Mouse (Mus musculus): Measurements from ENCODE around the gene Abcg1. TPM values are rescaled to one million over a fixed set of nuclear protein-coding genes. Genes with fewer than 3 reads are reported as not detected.
A peak's percentile ranks its signal among the peaks of the same experiment; 100 is the strongest.

Abcg1 gene
- total and polyA plus RNA-seq, 3 experiments: 2.2 to 4.6 (median 2.2) TPM

DNA sequence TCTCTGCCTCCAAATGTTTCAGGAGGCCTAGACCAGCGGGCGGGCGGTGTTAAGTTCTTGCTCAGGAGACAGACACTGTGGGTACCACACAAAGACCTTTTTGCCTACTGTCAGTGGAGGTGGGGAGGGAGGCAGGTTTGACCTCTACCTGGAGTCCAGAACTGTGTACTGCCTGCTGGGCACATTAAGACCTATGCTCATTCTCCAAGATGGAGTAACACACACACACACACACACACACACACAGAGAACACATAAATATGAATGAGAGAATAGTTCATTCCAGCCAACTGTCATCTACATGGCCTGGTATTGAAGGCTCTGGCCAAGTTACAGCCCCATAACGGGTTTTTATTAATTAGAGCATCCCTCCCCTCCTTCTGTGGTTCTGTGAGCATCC, 15.4 kb downstream of the Abcg1 start:
- no peaks in the 10 kb centered on the region for H3K36me3 ChIP-seq (replicated peaks in 1 of 2; ENCODE audit: control insufficient read depth in 1 of 2, insufficient read depth in 1 of 2, low read length in 1 of 2)
- TF ChIP-seq GABPA (IDR thresholded peaks at IDR 0.05; ENCODE audit: insufficient replicate concordance, low read depth, low read length): no peak
- TF ChIP-seq USF2 (conservative IDR thresholded peaks at IDR 0.05; ENCODE audit: low read depth, low read length): no peak
- TF ChIP-seq RAD21 (IDR thresholded peaks at IDR 0.05; ENCODE audit: low read depth, low read length): no peak
- TF ChIP-seq MYC (IDR thresholded peaks at IDR 0.05; ENCODE audit: low read depth, low read length): no peak
- no peak for TF ChIP-seq ELF1 (IDR thresholded peaks at IDR 0.05; ENCODE audit: low read depth, low read length)
- TF ChIP-seq SIN3A (IDR thresholded peaks at IDR 0.05; ENCODE audit: low read length): no peak
- no peak for TF ChIP-seq SMC3 (IDR thresholded peaks at IDR 0.05; ENCODE audit: low read depth, low read length)
- TF ChIP-seq IRF4 (IDR thresholded peaks at IDR 0.05; ENCODE audit: low read depth, low read length): no peak
- no peak for TF ChIP-seq MXI1 (IDR thresholded peaks at IDR 0.05; ENCODE audit: low read depth, low read length)
- TF ChIP-seq MAX (IDR thresholded peaks at IDR 0.05; ENCODE audit: low read length): no peak
- TF ChIP-seq ZMIZ1 (IDR thresholded peaks at IDR 0.05; ENCODE audit: low read depth, low read length): no peak
- TF ChIP-seq POLR2A (IDR thresholded peaks at IDR 0.05; ENCODE audit: low read depth, low read length): no peak
- no peak for TF ChIP-seq JUN (IDR thresholded peaks at IDR 0.05; ENCODE audit: insufficient read depth, low read depth, low read length)
- no peak for TF ChIP-seq UBTF (IDR thresholded peaks at IDR 0.05; ENCODE audit: low read depth, low read length)
- no peak for TF ChIP-seq E2F4 (IDR thresholded peaks at IDR 0.05; ENCODE audit: insufficient replicate concordance, low read depth, low read length)
- no peak for TF ChIP-seq PAX5 (IDR thresholded peaks at IDR 0.05; ENCODE audit: low read length)
- no peak for TF ChIP-seq NELFE (IDR thresholded peaks at IDR 0.05; ENCODE audit: low read depth, low read length)
- no peak for TF ChIP-seq MAZ (IDR thresholded peaks at IDR 0.05; ENCODE audit: low read depth, low read length)
- TF ChIP-seq RCOR1 (conservative IDR thresholded peaks at IDR 0.05; ENCODE audit: low read depth, low read length): no peak
- TF ChIP-seq MAFK (IDR thresholded peaks at IDR 0.05; ENCODE audit: insufficient replicate concordance, low read length): no peak
- peaks cover 55 to 94% of the 10 kb centered on the region in 2 experiments for H3K4me1 ChIP-seq (ENCODE audit: control insufficient read depth in 1 of 2, insufficient read depth in 2 of 2)
- no peak overlapping the region for H3K4me3 ChIP-seq (replicated peaks in 1 of 3; ENCODE audit: low read depth in 2 of 3, low read length in 2 of 3, poor library complexity in 1 of 3)
- no peak overlapping the region for H3K9ac ChIP-seq (ENCODE audit: insufficient read depth, low read depth)
- H3K79me2 ChIP-seq (replicated peaks; ENCODE audit: control insufficient read depth, extremely low read depth, insufficient read depth, poor library complexity, severe bottlenecking): no peaks in the 10 kb centered on the region
- H3K9me3 ChIP-seq (replicated peaks; ENCODE audit: low read length): no peaks in the 10 kb centered on the region
- DNase-seq (ENCODE audit: extremely low read depth): no peak
- in situ Hi-C loops (cut with MboI; ENCODE audit: low pct_ligation_motif_present, low pct_unique_long_range_greater_than_20kb, low sequenced_read_pairs): loop anchor here (10.0 kb wide), 1 partner anchor 48 kb away; no protein-coding TSS in a partner anchor
- peaks cover 7% of the 10 kb centered on the region for H3K27me3 ChIP-seq (replicated peaks)
- H3K27ac ChIP-seq (ENCODE audit: insufficient read depth, low read depth): no peak overlapping the region
- dilution Hi-C loops (cut with MboI; ENCODE audit: extremely low pct_ligation_motif_present, extremely low pct_unique_long_range_greater_than_20kb, low sequenced_read_pairs): no loop called here
- H3K4me2 ChIP-seq (ENCODE audit: insufficient read depth, low read depth, poor library complexity, severe bottlenecking): no peak overlapping the region

DNA sequence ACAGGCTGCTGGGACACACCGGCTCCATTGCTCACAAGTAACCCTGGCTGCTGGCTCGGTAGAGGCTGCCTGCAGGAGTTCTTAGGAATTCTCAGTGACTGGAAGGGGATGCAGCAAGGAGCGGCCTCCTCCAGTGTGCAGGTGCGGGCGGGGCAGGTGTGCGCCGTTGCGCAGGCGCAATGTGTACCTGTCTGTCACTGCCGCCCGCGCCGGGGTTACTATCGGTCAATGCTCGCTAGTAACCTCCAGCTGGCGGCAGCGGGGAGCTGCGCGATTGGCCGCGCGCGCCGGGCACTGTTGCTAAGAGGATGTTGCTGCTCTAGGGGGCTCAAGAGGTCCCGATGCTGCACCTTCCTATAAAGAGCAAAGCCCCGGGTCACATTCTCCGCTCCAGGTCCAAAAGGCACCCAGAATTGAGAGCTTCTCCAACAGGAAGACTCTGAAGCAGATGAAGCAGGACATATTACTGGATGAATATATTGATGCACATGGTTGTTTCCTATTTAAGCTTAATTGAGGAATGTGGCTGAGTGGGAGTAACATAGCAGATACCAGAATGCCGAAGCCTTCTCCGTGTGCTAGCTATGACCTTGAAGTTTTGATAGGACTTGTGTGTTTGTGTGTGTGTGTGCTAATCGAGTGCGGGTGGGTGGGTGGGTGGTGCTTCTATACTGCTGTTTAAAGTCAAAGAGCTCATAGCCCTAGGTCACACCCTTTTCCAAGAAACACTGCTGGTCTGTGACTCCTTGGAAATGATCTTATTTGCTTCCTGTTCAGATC, 16.0 kb downstream of the Abcg1 start:
- H3K27ac ChIP-seq (ENCODE audit: insufficient read depth, low read depth): peak overlapping the region; percentile 90
- no peaks in the 10 kb centered on the region for H3K9me3 ChIP-seq (replicated peaks; ENCODE audit: low read length)
- peaks cover 4% of the 10 kb centered on the region for H3K27me3 ChIP-seq (replicated peaks)
- no peak overlapping the region for H3K4me3 ChIP-seq (replicated peaks in 1 of 3; ENCODE audit: low read depth in 2 of 3, low read length in 2 of 3, poor library complexity in 1 of 3)
- in situ Hi-C loops (cut with MboI; ENCODE audit: low pct_ligation_motif_present, low pct_unique_long_range_greater_than_20kb, low sequenced_read_pairs): loop anchor here (10.0 kb wide), 1 partner anchor 49 kb away; no protein-coding TSS in a partner anchor
- no peaks in the 10 kb centered on the region for H3K79me2 ChIP-seq (replicated peaks; ENCODE audit: control insufficient read depth, extremely low read depth, insufficient read depth, poor library complexity, severe bottlenecking)
- TF ChIP-seq ZKSCAN1 (IDR thresholded peaks at IDR 0.05; ENCODE audit: borderline replicate concordance, low read depth, low read length) (no peak), NRF1 (IDR thresholded peaks at IDR 0.05; ENCODE audit: low read depth, low read length) (peak; percentile 87)
- peaks cover 53 to 92% of the 10 kb centered on the region in 2 experiments for H3K4me1 ChIP-seq (ENCODE audit: control insufficient read depth in 1 of 2, insufficient read depth in 2 of 2)
- H3K4me2 ChIP-seq (ENCODE audit: insufficient read depth, low read depth, poor library complexity, severe bottlenecking): peak overlapping the region; percentile 45
- dilution Hi-C loops (cut with MboI; ENCODE audit: extremely low pct_ligation_motif_present, extremely low pct_unique_long_range_greater_than_20kb, low sequenced_read_pairs): no loop called here
- H3K9ac ChIP-seq (ENCODE audit: insufficient read depth, low read depth): peak overlapping the region; percentile 36
- DNase-seq (ENCODE audit: extremely low read depth): no peak
- no peaks in the 10 kb centered on the region for H3K36me3 ChIP-seq (replicated peaks in 1 of 2; ENCODE audit: control insufficient read depth in 1 of 2, insufficient read depth in 1 of 2, low read length in 1 of 2)

All from CH12.LX (cell line).